Mouse (Mus musculus): ENCODE results near the gene Fam20a. TPM values are rescaled to one million over a fixed set of nuclear protein-coding genes. Genes with fewer than 3 reads are reported as not detected.
A peak's percentile ranks its signal among the peaks of the same experiment; 100 is the strongest.

Gene Fam20a
- polyA plus RNA-seq, 2 experiments = 3.0 to 3.8 TPM

GRCm38 (mm10) chr11:109703845-109704244 is 18.2 kb downstream of the Fam20a start:
- Histone ChIP-seq H3K9ac (replicated peaks) (no peak overlapping the region), H3K4me3 (ENCODE audit: insufficient read depth in 1 of 2, low read depth in 2 of 2, low read length in 2 of 2) (no peak overlapping the region), H3K27ac (no peak overlapping the region), H3K36me3 (replicated peaks; ENCODE audit: control insufficient read depth, insufficient read depth, low read depth) (no peaks in the 10 kb centered on the region), H3K4me1 (replicated peaks; ENCODE audit: control insufficient read depth in 2 of 2, insufficient read depth in 2 of 2, low read length in 1 of 2) (peaks cover 0 to 21% of the 10 kb centered on the region in 2 experiments; a peak in 2 of 4 replicates), H3K9me3 (ENCODE audit: control insufficient read depth, low read length) (no peaks in the 10 kb centered on the region; the same call in 1 of the 2 replicates), H3K4me2 (ENCODE audit: low read depth) (no peak overlapping the region), H3K27me3 (ENCODE audit: control insufficient read depth, insufficient read depth, low read length) (no peaks in the 10 kb centered on the region)
- WGBS (ENCODE audit: insufficient replicate concordance) = 66% methylated on average over 9 of the region's 9 CpGs
- DNase-seq (ENCODE audit: low read depth in 3 of 3, low spot score in 3 of 3) (no peak), ATAC-seq (ENCODE audit: insufficient read depth) (no peak)
- TF ChIP-seq CTCF (IDR thresholded peaks at IDR 0.05; ENCODE audit: low read depth) (no peak), EP300 (IDR thresholded peaks at IDR 0.05; ENCODE audit: low read depth) (no peak)

- WGBS (ENCODE audit: insufficient replicate concordance) = 51% methylated on average over 10 of the region's 10 CpGs
- 0 out of 2 replicates have a peak overlapping the region, but pooled peaks have one; percentile 4 for H3K4me2 ChIP-seq (ENCODE audit: low read depth)
- H3K27ac ChIP-seq = no peak overlapping the region
These were observed 19.9 kb downstream of the Fam20a start for GRCm38 (mm10) chr11:109702031-109702815.

GRCm38 (mm10) chr11:109700761-109701160 is 21.3 kb downstream of the Fam20a start:
- Histone ChIP-seq H3K4me1 (replicated peaks; ENCODE audit: control insufficient read depth in 2 of 2, insufficient read depth in 2 of 2, low read length in 1 of 2) (peaks cover 0 to 18% of the 10 kb centered on the region in 2 experiments; a peak in 2 of 4 replicates), H3K9me3 (ENCODE audit: control insufficient read depth, low read length) (no peaks in the 10 kb centered on the region; the same call in 1 of the 2 replicates), H3K4me3 (ENCODE audit: insufficient read depth in 1 of 2, low read depth in 2 of 2, low read length in 2 of 2) (no peak overlapping the region), H3K36me3 (replicated peaks; ENCODE audit: control insufficient read depth, insufficient read depth, low read depth) (no peaks in the 10 kb centered on the region), H3K4me2 (ENCODE audit: low read depth) (no peak overlapping the region), H3K27me3 (ENCODE audit: control insufficient read depth, insufficient read depth, low read length) (no peaks in the 10 kb centered on the region), H3K27ac (no peak overlapping the region), H3K9ac (replicated peaks) (no peak overlapping the region)
- 54% methylated on average over 6 of the region's 6 CpGs for WGBS (ENCODE audit: insufficient replicate concordance)
- ATAC-seq (ENCODE audit: insufficient read depth) (no peak), DNase-seq (ENCODE audit: low read depth in 3 of 3, low spot score in 3 of 3) (no peak)
- TF ChIP-seq EP300 (IDR thresholded peaks at IDR 0.05; ENCODE audit: low read depth) (no peak), CTCF (IDR thresholded peaks at IDR 0.05; ENCODE audit: low read depth) (no peak)

More at GRCm38 (mm10) chr11:109702031-109702815, 19.9 kb downstream of the Fam20a start:
- Histone ChIP-seq H3K27me3 (ENCODE audit: control insufficient read depth, insufficient read depth, low read length) (no peaks in the 10 kb centered on the region), H3K9ac (replicated peaks) (no peak overlapping the region), H3K9me3 (ENCODE audit: control insufficient read depth, low read length) (no peaks in the 10 kb centered on the region; the same call in 1 of the 2 replicates), H3K36me3 (replicated peaks; ENCODE audit: control insufficient read depth, insufficient read depth, low read depth) (no peaks in the 10 kb centered on the region), H3K4me3 (ENCODE audit: insufficient read depth in 1 of 2, low read depth in 2 of 2, low read length in 2 of 2) (no peak overlapping the region), H3K4me1 (replicated peaks; ENCODE audit: control insufficient read depth in 2 of 2, insufficient read depth in 2 of 2, low read length in 1 of 2) (peaks cover 0 to 19% of the 10 kb centered on the region in 2 experiments; a peak in 2 of 4 replicates)
- TF ChIP-seq EP300 (IDR thresholded peaks at IDR 0.05; ENCODE audit: low read depth) = no peak
- no peak for TF ChIP-seq CTCF (IDR thresholded peaks at IDR 0.05; ENCODE audit: low read depth)
- no peak for DNase-seq (ENCODE audit: low read depth in 3 of 3, low spot score in 3 of 3)
- no peak for ATAC-seq (ENCODE audit: insufficient read depth)

GRCm38 (mm10) chr11:109699784-109700183 is 22.3 kb downstream of the Fam20a start:
- Histone ChIP-seq H3K27me3 (ENCODE audit: control insufficient read depth, insufficient read depth, low read length) (no peaks in the 10 kb centered on the region), H3K9ac (replicated peaks) (no peak overlapping the region), H3K9me3 (ENCODE audit: control insufficient read depth, low read length) (no peaks in the 10 kb centered on the region; the same call in 1 of the 2 replicates), H3K4me3 (ENCODE audit: insufficient read depth in 1 of 2, low read depth in 2 of 2, low read length in 2 of 2) (no peak overlapping the region), H3K4me1 (replicated peaks; ENCODE audit: control insufficient read depth in 2 of 2, insufficient read depth in 2 of 2, low read length in 1 of 2) (peaks cover 0 to 17% of the 10 kb centered on the region in 2 experiments; a peak in 2 of 4 replicates), H3K27ac (no peak overlapping the region), H3K4me2 (ENCODE audit: low read depth) (no peak overlapping the region), H3K36me3 (replicated peaks; ENCODE audit: control insufficient read depth, insufficient read depth, low read depth) (no peaks in the 10 kb centered on the region)
- peak; percentile 36 for TF ChIP-seq CTCF (IDR thresholded peaks at IDR 0.05; ENCODE audit: low read depth)
- no peak for TF ChIP-seq EP300 (IDR thresholded peaks at IDR 0.05; ENCODE audit: low read depth)
- DNase-seq (ENCODE audit: low read depth in 3 of 3, low spot score in 3 of 3) (no peak), ATAC-seq (ENCODE audit: insufficient read depth) (no peak)
- 52% methylated on average over 2 of the region's 2 CpGs for WGBS (ENCODE audit: insufficient replicate concordance)

- Histone ChIP-seq H3K9ac (replicated peaks) (no peak overlapping the region), H3K4me2 (ENCODE audit: low read depth) (no peak overlapping the region), H3K4me3 (ENCODE audit: insufficient read depth in 1 of 2, low read depth in 2 of 2, low read length in 2 of 2) (no peak overlapping the region), H3K27me3 (ENCODE audit: control insufficient read depth, insufficient read depth, low read length) (no peaks in the 10 kb centered on the region), H3K27ac (no peak overlapping the region), H3K4me1 (replicated peaks; ENCODE audit: control insufficient read depth in 2 of 2, insufficient read depth in 2 of 2, low read length in 1 of 2) (peaks cover 0 to 12% of the 10 kb centered on the region in 2 experiments; a peak in 2 of 4 replicates), H3K9me3 (ENCODE audit: control insufficient read depth, low read length) (no peaks in the 10 kb centered on the region; the same call in 1 of the 2 replicates), H3K36me3 (replicated peaks; ENCODE audit: control insufficient read depth, insufficient read depth, low read depth) (no peaks in the 10 kb centered on the region)
- TF ChIP-seq CTCF (IDR thresholded peaks at IDR 0.05; ENCODE audit: low read depth) (no peak), EP300 (IDR thresholded peaks at IDR 0.05; ENCODE audit: low read depth) (no peak)
- ATAC-seq (ENCODE audit: insufficient read depth) (no peak), DNase-seq (ENCODE audit: low read depth in 3 of 3, low spot score in 3 of 3) (no peak)
- WGBS (ENCODE audit: insufficient replicate concordance) = 67% methylated on average over 10 of the region's 10 CpGs
These were observed 23.3 kb downstream of the Fam20a start for GRCm38 (mm10) chr11:109698740-109699139.

Data from liver, embryonic 14.5 days (tissue).